Mouse (Mus musculus) heart, adult 18-20 months (tissue): ENCODE data around the gene Ephx3. TPM values are rescaled to one million over a fixed set of nuclear protein-coding genes. Genes with fewer than 3 reads are reported as not detected.
"Not testable (repeated sequence)": the region's sequence is repeated elsewhere in the genome, so short reads cannot be mapped to it uniquely, and the experiment has no call there.

Experiments used
- DNase-seq, 2 experiments: peaks; one replicate each; pipeline ENCODE4 v3.0.0; 2021 to 2022; ENCODE audit warnings: mixed read lengths in 1 of 2
- long read RNA-seq, 2 experiments: library from polyadenylated mRNA; stranded (forward); transcript quantifications; one replicate each; pipeline ENCODE4 v2.0.0; 2021
- total RNA-seq, 2 experiments: library from RNA; stranded (reverse); gene quantifications; 2 replicates each; pipeline ENCODE4 v1.2.3; 2021

The Ephx3 gene
- total RNA-seq, result under 1 TPM; 0.69 to 0.74 TPM
- long read RNA-seq, experiment 1, partial matches to known transcripts, result 1 of 4 reads
- long read RNA-seq, experiment 1, other reads (novel, unspliced or antisense), result 0 of 4 reads
- long read RNA-seq, experiment 2, result 0 reads

DNA sequence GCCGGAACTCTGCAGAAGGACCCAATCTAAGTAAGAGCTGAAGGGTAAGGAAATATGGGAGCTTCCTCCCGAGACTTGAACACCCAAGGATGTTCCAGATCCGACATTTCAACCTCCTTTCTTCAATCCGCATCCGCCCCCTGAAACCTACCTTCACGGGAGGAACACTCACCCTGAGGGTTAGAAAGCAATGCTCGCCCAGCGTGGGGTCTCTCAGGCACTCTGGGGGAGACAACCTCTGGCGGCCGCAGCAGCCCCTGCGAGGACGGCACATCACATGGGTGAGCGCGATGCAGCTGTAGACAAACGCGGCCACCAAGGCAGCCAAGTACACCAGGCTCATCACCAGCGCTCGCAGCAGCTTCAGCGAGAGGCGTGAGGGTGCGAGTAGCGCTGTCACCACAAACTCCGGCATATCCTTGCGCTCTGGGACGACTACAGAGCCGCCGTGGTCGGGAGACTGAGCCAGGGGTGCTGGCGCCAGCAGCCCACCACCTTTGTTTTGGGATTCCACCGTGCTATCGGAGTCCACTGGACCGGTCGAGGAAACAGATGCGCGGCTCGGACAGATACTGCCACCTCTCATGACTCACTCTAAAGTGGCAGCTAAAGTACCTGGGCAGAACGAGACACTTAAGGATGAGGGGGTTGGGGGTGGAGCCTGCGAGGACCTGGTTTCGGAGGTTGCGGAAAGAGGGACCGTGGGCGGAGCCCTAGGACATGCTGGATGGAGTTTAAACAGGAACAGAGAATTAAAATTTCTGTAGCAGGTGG, at the start of gene Ephx3:
TSS of gene Ephx3 (minus strand) at position 687 of the 774 bp plus-strand sequence.
- no peak for DNase-seq

- DNase-seq, result no peak
Measured at GRCm38 (mm10) chr17:32238589-32238988, 49.2 kb upstream of the Ephx3 start.

DNA sequence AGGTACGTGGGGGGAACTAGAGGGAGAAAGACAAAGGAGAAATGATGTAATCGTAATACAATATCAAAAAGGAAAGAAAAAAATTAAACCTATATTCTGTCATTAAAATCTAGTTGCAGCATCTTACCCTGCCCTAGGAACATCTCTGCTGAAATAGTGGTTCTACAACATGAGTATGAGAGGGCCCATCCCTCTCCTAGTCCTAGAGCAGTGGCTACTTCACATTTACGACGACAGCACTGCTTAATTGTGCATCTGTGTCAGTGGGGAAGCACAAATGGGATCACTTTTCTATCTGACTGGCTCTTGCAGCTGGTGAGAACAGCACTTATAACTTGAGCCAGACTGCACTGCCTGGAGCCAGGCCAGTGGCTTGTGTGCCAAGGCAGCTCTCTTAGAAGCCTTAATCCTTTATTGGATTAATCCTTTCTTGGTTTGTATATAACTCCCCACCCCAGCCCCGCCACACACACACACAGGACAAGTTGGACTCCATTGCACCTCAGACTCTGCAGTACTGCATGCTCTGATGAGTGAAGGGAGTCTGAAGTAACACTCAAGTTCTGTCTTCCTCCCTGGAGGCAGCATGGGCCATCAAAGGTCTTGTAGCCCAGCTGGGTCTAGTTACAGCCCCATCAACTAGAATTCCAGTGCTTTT, 46.3 kb upstream of the Ephx3 start:
- DNase-seq, result peak; percentile 77 to 81

DNA sequence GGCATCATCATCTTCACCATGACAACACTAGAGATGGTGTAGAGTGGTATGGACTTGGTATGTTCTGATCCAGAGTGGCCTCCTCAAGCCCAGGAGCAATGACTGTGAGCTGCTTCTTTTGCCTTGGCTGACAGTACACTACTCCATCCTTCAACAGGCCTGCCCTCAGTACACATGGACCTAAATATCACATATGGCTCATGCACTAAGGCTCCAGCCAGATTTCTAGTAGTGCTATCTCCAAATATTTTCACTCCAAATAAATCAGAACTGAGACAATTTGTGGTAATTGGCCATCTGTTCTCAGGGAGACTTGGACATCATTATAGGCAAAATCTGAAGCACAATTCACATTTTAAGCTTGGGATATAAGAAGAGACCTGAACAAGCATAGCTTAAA, 43.8 kb upstream of the Ephx3 start:
- no peak for DNase-seq

DNA sequence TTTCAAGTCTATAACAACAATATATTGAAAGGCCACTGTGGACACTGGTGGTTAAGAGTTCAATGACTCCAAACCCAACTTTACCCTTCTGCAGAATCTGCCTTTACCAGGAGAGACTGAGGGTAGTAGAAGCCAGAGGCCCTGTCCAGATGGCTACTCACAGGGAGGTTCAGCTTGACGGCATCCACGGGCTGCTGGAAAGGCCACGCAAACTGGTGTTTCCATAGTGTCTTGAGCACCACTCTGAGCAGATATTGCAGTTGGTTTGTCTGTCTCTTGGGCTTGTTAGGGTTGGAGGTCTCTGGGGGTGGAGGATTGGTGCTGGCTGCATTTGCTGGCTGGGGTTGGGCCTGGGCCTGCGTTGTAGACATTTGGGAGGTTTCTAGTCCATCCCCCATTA, 39.9 kb upstream of the Ephx3 start:
- DNase-seq, result no peak

GRCm38 (mm10) chr17:32220873-32221272, 31.5 kb upstream of the Ephx3 start:
- DNase-seq, result no peak

DNA sequence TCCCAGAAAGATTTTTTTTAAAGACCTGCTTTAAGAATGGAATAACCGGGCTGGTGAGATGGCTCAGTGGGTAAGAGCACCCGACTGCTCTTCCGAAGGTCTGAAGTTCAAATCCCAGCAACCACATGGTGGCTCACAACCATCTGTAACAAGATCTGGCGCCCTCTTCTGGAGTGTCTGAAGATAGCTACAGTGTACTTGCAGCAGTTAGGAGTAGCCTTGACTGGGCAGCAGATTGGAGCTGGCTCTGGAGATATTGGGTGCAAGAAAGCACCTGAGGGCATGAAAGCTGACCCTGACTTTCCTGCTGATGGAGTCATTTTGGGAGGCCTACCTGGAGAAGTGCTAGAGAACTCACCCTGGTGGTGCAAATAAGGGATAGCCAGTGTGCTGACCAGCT, 26.2 kb upstream of the Ephx3 start:
- DNase-seq, result not testable (repeated sequence)

DNA sequence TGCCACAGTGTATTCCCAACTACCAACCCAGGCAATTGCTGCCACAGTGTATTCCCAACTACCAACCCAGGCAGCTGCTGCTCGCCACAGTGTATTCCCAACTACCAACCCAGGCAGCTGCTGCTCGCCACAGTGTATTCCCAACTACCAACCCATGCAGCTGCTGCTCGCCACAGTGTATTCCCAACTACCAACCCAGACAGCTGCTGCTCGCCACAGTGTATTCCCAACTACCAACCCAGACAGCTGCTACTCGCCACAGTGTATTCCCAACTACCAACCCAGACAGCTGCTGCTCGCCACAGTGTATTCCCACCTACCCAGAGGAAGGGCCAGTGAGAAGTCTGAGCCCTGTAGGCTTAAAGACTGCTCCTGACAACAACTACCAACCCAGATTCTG, 22.2 kb upstream of the Ephx3 start:
- DNase-seq, result not testable (repeated sequence)

DNA sequence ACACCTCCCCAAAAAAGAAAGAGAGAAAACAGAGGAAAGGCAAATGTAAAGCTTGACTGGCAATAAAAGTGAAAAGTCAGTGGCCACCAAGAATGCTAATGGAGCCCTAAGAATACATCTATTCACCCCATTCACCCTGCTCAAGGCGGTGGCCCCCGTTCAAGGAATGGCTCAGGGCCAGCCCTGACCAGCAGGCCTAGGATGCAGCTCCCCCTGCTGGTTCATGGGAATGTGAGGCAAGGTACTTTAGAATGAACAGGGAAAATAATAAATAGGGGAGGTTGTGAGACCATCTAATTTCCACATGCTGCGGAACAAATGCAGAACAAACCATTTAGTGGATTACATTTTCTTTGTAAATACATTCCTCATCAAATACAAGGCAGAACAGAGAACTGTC, 20.4 kb upstream of the Ephx3 start:
- DNase-seq, result peak; percentile 71 to 85

DNA sequence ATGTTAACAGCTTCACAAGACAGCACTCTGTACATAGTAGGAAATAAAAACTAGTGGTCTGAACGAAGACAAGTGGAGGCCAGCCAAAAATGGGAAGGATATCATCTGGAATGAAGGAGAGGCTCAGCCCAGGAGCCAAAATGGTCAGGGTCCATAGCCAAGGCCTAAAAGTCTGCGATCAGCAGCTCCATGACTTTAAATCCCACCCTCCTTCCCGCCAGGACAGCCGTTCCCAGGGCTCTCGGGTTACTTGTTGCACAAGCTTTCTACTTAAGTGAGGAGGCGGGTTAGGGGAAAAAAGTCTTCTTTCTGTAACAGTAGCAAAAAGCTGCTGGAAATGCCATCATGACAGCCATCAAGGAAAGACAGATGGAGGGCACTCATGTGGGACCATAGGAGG, 19.8 kb upstream of the Ephx3 start:
- peak; percentile 67 to 70 for DNase-seq

DNA sequence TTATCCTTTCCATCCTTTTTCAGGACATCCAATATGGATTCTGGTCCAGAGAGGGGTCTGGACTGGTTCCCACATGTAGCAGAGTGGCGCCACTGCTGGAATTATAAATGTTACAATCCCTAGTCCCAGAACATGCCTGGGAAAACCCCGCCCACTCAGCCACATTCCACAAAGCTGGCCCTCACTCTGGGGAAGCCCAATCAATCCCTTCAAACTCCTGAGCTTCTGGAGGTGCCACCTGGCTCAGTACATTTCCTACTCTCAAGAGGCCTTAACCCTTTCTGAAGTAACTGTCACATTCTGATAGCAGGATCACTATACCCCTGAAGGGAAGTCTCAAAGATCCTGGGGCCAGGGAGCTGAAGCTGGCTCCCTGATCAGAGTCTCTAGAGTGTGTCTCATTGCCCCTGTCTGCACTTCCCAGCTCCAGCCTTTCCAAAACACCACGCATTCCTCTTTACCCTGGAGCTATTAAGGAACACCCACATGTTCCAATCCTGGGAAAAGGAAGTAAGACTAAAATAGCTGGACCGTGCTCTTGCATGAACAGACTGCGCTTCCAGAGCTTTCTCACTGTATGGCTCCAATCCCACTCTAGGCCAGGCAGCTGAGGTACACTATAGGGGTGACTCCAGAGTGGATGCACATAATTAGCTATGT, 18.4 kb upstream of the Ephx3 start:
- peak; percentile 81 to 82 for DNase-seq

GRCm38 (mm10) chr17:32205345-32205744, 16.0 kb upstream of the Ephx3 start:
- peak; percentile 59 to 63 for DNase-seq

- no peak for DNase-seq
Measured at GRCm38 (mm10) chr17:32202972-32203371, 13.6 kb upstream of the Ephx3 start.

DNA sequence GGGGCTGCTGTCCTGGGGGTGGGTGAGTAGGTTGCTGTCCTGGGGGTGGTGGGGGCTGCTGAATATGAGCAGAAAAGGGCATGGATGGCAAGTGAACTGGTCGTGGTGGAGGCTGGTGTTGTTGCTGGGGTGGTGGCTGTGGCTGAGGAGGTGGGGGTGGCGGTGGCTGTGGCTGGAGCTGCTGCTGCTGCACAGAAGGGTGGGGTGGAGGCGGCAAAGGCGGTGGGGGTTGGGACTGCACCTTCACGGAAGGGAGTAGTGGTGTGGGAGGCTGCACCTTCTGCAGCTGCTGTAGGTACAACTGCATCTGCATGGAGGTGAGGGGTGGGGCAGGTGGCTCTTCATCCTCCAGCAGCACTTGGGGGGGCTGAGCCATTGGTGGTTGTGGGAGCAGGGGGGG, 11.7 kb upstream of the Ephx3 start:
- DNase-seq, result no peak

GRCm38 (mm10) chr17:32199796-32200195, 10.4 kb upstream of the Ephx3 start:
- no peak for DNase-seq

DNA sequence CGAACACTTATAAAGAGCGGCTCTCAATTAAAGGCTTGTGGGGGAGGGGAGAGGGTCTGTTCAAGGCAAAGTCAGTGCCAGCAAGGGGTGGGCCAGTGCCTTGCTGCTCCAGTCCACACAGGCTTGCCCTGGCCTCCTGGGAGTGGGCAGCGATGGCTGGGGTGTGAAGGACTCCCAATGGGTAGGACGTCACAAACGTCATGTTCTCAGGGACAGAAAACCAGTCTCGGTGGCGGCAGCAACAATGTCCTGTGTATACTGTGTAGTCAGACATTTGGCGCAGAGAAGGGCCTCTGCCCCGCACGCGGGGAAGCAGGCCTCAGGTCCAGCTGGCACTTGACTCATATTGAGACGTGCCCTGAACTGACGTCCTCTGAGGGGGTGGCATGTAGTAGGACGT, 7.8 kb upstream of the Ephx3 start:
- DNase-seq, result no peak

GRCm38 (mm10) chr17:32195725-32196124, 6.4 kb upstream of the Ephx3 start:
- no peak for DNase-seq

DNA sequence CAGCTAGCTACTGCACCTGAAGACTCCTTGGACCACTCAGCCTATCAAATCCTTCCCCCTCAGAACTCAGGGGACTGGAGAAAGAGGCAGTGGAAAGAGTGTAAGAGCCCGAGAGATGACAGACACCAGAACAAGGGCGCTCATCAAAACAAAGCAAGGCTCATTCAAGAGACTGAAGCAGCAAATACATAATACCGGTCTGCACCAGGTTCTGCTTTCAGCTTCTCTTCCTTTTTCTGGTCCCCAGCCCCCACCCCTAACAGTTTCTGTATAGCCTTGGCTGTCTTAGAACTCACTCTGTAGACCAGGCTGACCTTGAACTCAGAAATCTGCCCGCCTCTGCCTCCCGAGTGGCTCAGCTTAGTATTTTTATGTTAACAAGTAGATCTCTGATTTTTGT, 3.7 kb upstream of the Ephx3 start:
- no peak for DNase-seq

- DNase-seq, result no peak
Measured at GRCm38 (mm10) chr17:32189850-32190249, 501 bp upstream of the Ephx3 start.

DNA sequence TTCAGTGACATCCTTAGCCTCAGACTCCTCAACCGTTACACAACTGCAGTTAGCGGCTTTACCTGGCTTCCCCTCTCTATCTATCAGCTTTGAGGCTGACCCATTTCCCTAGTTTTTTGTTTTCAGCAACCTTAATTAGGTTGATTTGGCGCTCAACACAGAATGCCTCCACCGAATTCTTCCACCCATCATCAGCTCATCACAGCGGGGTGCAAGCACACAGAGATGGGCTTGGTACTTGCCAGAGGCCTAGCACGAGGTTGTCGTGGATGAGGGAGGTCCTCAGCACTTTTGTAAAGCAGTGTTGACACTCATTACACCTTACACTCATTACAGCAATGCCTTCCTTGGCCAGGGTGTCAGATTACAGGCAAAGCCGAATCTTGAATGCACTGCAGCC, 6.3 kb downstream of the Ephx3 start:
- DNase-seq, result no peak

- no peak for DNase-seq
Measured at GRCm38 (mm10) chr17:32179621-32180491, 9.5 kb downstream of the Ephx3 start.

DNA sequence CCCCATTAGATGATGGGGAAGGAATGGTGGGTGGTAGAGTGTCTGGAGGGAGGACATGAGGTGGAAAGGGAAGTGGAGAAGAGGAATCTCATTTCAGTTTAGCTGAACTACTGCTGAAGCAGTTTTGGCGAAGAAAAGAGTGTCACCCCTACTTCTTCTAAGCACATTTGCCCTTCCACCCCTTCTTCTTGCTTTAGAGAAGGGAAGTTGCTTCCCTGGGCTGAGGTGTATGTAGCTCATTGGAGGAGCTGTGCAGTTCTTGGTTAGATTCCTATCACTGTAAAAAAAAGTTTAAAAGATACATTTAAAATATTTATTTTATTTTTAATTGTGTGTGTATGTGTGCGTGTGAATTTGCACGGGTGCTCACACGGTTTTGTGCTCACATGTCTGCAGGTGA, 12.4 kb downstream of the Ephx3 start:
- no peak for DNase-seq
